ENCODE assay signal across 19 mouse cellular contexts in genomic region chr1:133333937-133334336, GRCm38 (mm10). TPM values are rescaled to one million over a fixed set of nuclear protein-coding genes. Genes with fewer than 3 reads are reported as not detected.
"Had no signal": no experiment of that assay in that cellular context is flagged by ENCODE, and none has a peak within 500 bp of the region (broad histone marks: within the 10 kb centered on the region; RNA-seq: fewer than 3 reads in every experiment).

No protein-coding gene starts in this region.

- DNase-seq: kidney, adult 18-20 months; kidney, postnatal 10 days; kidney, postnatal 4 days; lung, adult 18-20 months; retina, postnatal 1 day; right cerebral cortex, postnatal 25 days; thymus, postnatal 36 days had no signal

- H3K9ac ChIP-seq: limb, embryonic 13.5 days; liver, embryonic 14.5 days; neural tube, embryonic 13.5 days had no signal

- H3K4me3 ChIP-seq: layer of hippocampus, adult 2 months; limb, embryonic 13.5 days; neural tube, embryonic 13.5 days had no signal

- H3K4me2 ChIP-seq: limb, embryonic 13.5 days; neural tube, embryonic 13.5 days had no signal

- H3K9me3 ChIP-seq: neural tube, embryonic 13.5 days had no signal

- H3K27ac ChIP-seq: layer of hippocampus, adult 2 months; limb, embryonic 13.5 days; liver, embryonic 14.5 days; neural tube, embryonic 13.5 days had no signal

- H3K36me3 ChIP-seq: limb, embryonic 13.5 days; neural tube, embryonic 13.5 days had no signal

RNA-seq across cellular contexts. Expression of gene Kiss1, which starts 12.3 kb away (rescaled TPM):
- total RNA-seq: layer of hippocampus, adult 2 months; left cerebral cortex, postnatal 36 days; liver, adult 2 months; monocyte, adult 5-6 weeks had no signal
- polyA plus RNA-seq: kidney, embryonic 14.5 days; limb, embryonic 13.5 days; liver, adult 2 months; liver, embryonic 14.5 days; neural tube, embryonic 13.5 days; small intestine, adult 2 months; stomach, embryonic 16.5 days had no signal

RNA-seq across cellular contexts. Expression of gene Ren1, which starts 16.4 kb away (rescaled TPM):
- total RNA-seq: layer of hippocampus, adult 2 months; left cerebral cortex, postnatal 36 days; liver, adult 2 months; monocyte, adult 5-6 weeks had no signal

RNA-seq across cellular contexts. Expression of gene Golt1a, which starts 24.3 kb away (rescaled TPM):
- total RNA-seq: layer of hippocampus, adult 2 months; layer of hippocampus, postnatal 10 days; monocyte, adult 5-6 weeks had no signal
- polyA plus RNA-seq: limb, embryonic 13.5 days; neural tube, embryonic 13.5 days; thymus, postnatal 0 days had no signal

RNA-seq across cellular contexts. Expression of gene Etnk2, which starts 29.4 kb away (rescaled TPM):
- total RNA-seq: monocyte, adult 5-6 weeks had no signal
